Mouse (Mus musculus) heart, embryonic 16.5 days (tissue): ENCODE measurements around the gene Sorcs2. TPM values are rescaled to one million over a fixed set of nuclear protein-coding genes. Genes with fewer than 3 reads are reported as not detected.

ENCODE experiments used
- ATAC-seq: fragments of 200-750 bp; cut with Nextera tagmentation; replicated peaks from 2 replicates; pipeline ENCODE4 v1.8.0; 2017; ENCODE audit warnings: moderate number of reproducible peaks; ENCODE audit not compliant: insufficient read depth, low FRiP score; ENCODE audit errors: extremely low read depth
- H3K27ac ChIP-seq: fragments of 300-500 bp; sonication (generic); 2 replicates; pipeline ENCODE4 v1.5.1; 2014; ENCODE audit warnings: mild to moderate bottlenecking, low read length, control low read depth, moderate library complexity
- H3K27me3 ChIP-seq: fragments of 300-500 bp; sonication (generic); 2 replicates; pipeline ENCODE4 v1.6.1; 2014; ENCODE audit warnings: low read length, mixed read lengths; ENCODE audit not compliant: control insufficient read depth, insufficient read depth
- H3K36me3 ChIP-seq: fragments of 300-500 bp; sonication (generic); 2 replicates; pipeline ENCODE4 v1.6.1; 2014; ENCODE audit not compliant: control insufficient read depth, insufficient read depth
- H3K4me1 ChIP-seq: fragments of 300-500 bp; sonication (generic); 2 replicates; pipeline ENCODE4 v1.6.1; 2014; ENCODE audit warnings: low read length, mixed read lengths; ENCODE audit not compliant: control insufficient read depth, insufficient read depth
- H3K4me2 ChIP-seq: fragments of 300-500 bp; sonication (generic); 2 replicates; pipeline ENCODE4 v1.6.1; 2014; ENCODE audit warnings: low read depth, mild to moderate bottlenecking, control low read depth, low read length
- H3K4me3 ChIP-seq: fragments of 300-500 bp; sonication (generic); 2 replicates; pipeline ENCODE4 v1.5.1; 2014; ENCODE audit warnings: mild to moderate bottlenecking, control low read depth, low read length
- H3K9ac ChIP-seq: fragments of 300-500 bp; sonication (generic); 2 replicates; pipeline ENCODE4 v1.6.1; 2014; ENCODE audit warnings: low read length, control low read depth
- H3K9me3 ChIP-seq: fragments of 300-500 bp; sonication (generic); replicated peaks from 2 replicates; pipeline ENCODE4 v1.6.1; 2016; ENCODE audit warnings: low read length; ENCODE audit not compliant: control insufficient read depth
- WGBS: fragments of 180-500 bp; shearing (Covaris S2); extraction: QIAGEN DNeasy Blood & Tissue Kit; methylation state at CpG from one replicate; pipeline ENCODE4 v1.1.7; 2014; 5-methylcytosine and 5-hydroxymethylcytosine counted together
- polyA plus RNA-seq: library from polyadenylated mRNA; unstranded; fragments of >200 nt; fragmentation: Nextera tagmentation; extraction: Ambion mirVana; gene quantifications from 2 replicates; pipeline ENCODE4 v1.2.1, GENCODE M21; 2015

The Sorcs2 gene
- polyA plus RNA-seq, 1 experiment from 2014 or later = 8.2 TPM

GRCm38 (mm10) chr5:36120931-36121341 is 277.0 kb downstream of the Sorcs2 start:
- Histone ChIP-seq H3K27me3 (no peaks in the 10 kb centered on the region), H3K27ac (no peak overlapping the region), H3K9me3 (no peaks in the 10 kb centered on the region), H3K4me1 (0 out of 2 replicates have a peak, but pooled peaks cover 2% of the 10 kb centered on the region), H3K4me3 (no peak overlapping the region), H3K4me2 (no peak overlapping the region), H3K9ac (no peak overlapping the region), H3K36me3 (no peaks in the 10 kb centered on the region)
- ATAC-seq = no peak; the same call in 1 of the 2 replicates
- 15% methylated on average over 3 of the region's 3 CpGs for WGBS

DNA sequence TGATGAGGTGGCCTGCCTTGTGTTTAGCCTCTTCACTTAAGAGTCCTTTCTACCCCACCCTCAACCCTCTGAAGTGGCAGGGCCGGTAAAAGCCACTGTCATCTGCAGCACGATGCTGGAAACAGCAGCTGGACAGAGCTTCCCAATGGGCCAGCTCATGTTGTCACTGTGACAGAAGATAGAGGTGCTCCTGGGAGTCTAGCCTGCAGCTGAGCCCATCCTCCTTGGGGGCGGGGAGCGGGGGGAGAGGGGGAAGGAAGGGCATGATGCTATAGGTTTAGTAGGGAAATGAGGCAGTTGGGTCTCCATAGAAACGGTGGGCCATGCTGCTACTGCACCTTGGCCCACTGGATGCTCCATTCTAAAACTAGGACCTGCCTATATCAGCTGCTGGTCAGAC is 279.9 kb downstream of the Sorcs2 start:
- Histone ChIP-seq H3K9ac (no peak overlapping the region), H3K4me3 (no peak overlapping the region), H3K4me2 (no peak overlapping the region), H3K9me3 (no peaks in the 10 kb centered on the region), H3K36me3 (no peaks in the 10 kb centered on the region), H3K27me3 (no peaks in the 10 kb centered on the region), H3K4me1 (peaks cover 6% of the 10 kb centered on the region), H3K27ac (no peak overlapping the region)
- 52% methylated on average over 5 of the region's 5 CpGs for WGBS
- no peak for ATAC-seq

GRCm38 (mm10) chr5:36115519-36115918 is 282.4 kb downstream of the Sorcs2 start:
- ATAC-seq = no peak
- no peak overlapping the region for H3K4me3 ChIP-seq
- no peak overlapping the region for H3K27ac ChIP-seq
- peaks cover 20% of the 10 kb centered on the region for H3K4me1 ChIP-seq
- no peaks in the 10 kb centered on the region for H3K27me3 ChIP-seq
- no peak overlapping the region for H3K9ac ChIP-seq
- no peak overlapping the region for H3K4me2 ChIP-seq
- no peaks in the 10 kb centered on the region for H3K36me3 ChIP-seq
- WGBS = 70% methylated on average over 7 of the region's 7 CpGs
- H3K9me3 ChIP-seq = no peaks in the 10 kb centered on the region

- H3K9ac ChIP-seq = no peak overlapping the region
- no peaks in the 10 kb centered on the region for H3K36me3 ChIP-seq
- no peak overlapping the region for H3K4me3 ChIP-seq
- H3K9me3 ChIP-seq = no peaks in the 10 kb centered on the region
- no peaks in the 10 kb centered on the region for H3K27me3 ChIP-seq
- no peak for ATAC-seq
- no peak overlapping the region for H3K4me2 ChIP-seq
- H3K27ac ChIP-seq = no peak overlapping the region
- WGBS = 85% methylated on average over 2 of the region's 2 CpGs
- peaks cover 20% of the 10 kb centered on the region for H3K4me1 ChIP-seq
These were observed 284.2 kb downstream of the Sorcs2 start for GRCm38 (mm10) chr5:36113696-36114095.

- Histone ChIP-seq H3K27me3 (no peaks in the 10 kb centered on the region), H3K9ac (no peak overlapping the region), H3K4me3 (no peak overlapping the region), H3K36me3 (no peaks in the 10 kb centered on the region), H3K4me2 (no peak overlapping the region), H3K4me1 (peaks cover 22% of the 10 kb centered on the region), H3K27ac (no peak overlapping the region), H3K9me3 (no peaks in the 10 kb centered on the region)
- no peak for ATAC-seq
- WGBS = 69% methylated on average over 6 of the region's 6 CpGs
These were observed 285.2 kb downstream of the Sorcs2 start for GRCm38 (mm10) chr5:36112696-36113095.

GRCm38 (mm10) chr5:36111516-36111915 is 286.4 kb downstream of the Sorcs2 start:
- WGBS = 44% methylated on average over 3 of the region's 3 CpGs
- ATAC-seq = peak; percentile 75
- Histone ChIP-seq H3K27ac (no peak overlapping the region), H3K4me3 (no peak overlapping the region), H3K4me1 (peaks cover 22% of the 10 kb centered on the region), H3K9me3 (no peaks in the 10 kb centered on the region), H3K9ac (no peak overlapping the region), H3K27me3 (no peaks in the 10 kb centered on the region), H3K36me3 (no peaks in the 10 kb centered on the region), H3K4me2 (no peak overlapping the region)

GRCm38 (mm10) chr5:36108339-36108887 is 289.5 kb downstream of the Sorcs2 start:
- Histone ChIP-seq H3K27ac (no peak overlapping the region; the same call in 1 of the 2 replicates), H3K4me3 (no peak overlapping the region), H3K9ac (no peak overlapping the region), H3K4me1 (peaks cover 22% of the 10 kb centered on the region), H3K4me2 (no peak overlapping the region), H3K27me3 (no peaks in the 10 kb centered on the region), H3K9me3 (peaks cover 2% of the 10 kb centered on the region), H3K36me3 (no peaks in the 10 kb centered on the region)
- 43% methylated on average over 4 of the region's 4 CpGs for WGBS
- ATAC-seq = peak; percentile 52; the same call in 1 of the 2 replicates

DNA sequence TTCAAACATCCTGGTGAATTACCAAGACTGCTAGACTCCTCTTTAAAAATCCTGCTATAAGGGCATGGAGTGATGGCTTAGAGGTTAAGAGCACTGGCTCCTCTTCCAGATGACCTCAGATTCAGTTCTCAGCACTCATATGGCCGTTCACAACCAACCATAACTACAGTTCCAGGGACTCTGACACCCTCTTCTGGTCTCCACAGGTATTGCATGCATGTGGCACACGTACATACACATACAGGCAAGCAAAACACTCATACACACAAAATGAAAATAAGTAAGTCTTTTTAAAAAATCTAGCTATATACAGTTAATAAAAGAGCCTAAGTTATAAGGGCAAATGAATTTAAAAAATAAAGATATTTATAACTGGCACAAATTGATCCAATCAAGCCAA is 294.5 kb downstream of the Sorcs2 start:
- H3K27me3 ChIP-seq = no peaks in the 10 kb centered on the region
- no peaks in the 10 kb centered on the region for H3K36me3 ChIP-seq
- H3K4me2 ChIP-seq = no peak overlapping the region
- ATAC-seq = no peak
- peaks cover 3% of the 10 kb centered on the region for H3K9me3 ChIP-seq
- H3K4me1 ChIP-seq = peaks cover 21% of the 10 kb centered on the region
- H3K27ac ChIP-seq = no peak overlapping the region
- H3K9ac ChIP-seq = no peak overlapping the region
- no peak overlapping the region for H3K4me3 ChIP-seq
- 90% methylated on average over 2 of the region's 2 CpGs for WGBS

GRCm38 (mm10) chr5:36101129-36101528 is 296.8 kb downstream of the Sorcs2 start:
- ATAC-seq = no peak
- Histone ChIP-seq H3K36me3 (no peaks in the 10 kb centered on the region), H3K4me2 (no peak overlapping the region), H3K9ac (no peak overlapping the region), H3K4me3 (no peak overlapping the region), H3K4me1 (peaks cover 19% of the 10 kb centered on the region), H3K27ac (no peak overlapping the region), H3K27me3 (no peaks in the 10 kb centered on the region), H3K9me3 (peaks cover 3% of the 10 kb centered on the region)
- WGBS = 56% methylated on average over 10 of the region's 10 CpGs
